Mouse (Mus musculus): Measurements from ENCODE around the gene Fam78a. TPM values are rescaled to one million over a fixed set of nuclear protein-coding genes. Genes with fewer than 3 reads are reported as not detected.

Fam78a gene
- total RNA-seq, 2 experiments from 2014 or later = 1.2 to 2.3 TPM

GRCm38 (mm10) chr2:32105117-32105913 lies 20.7 kb upstream of the Fam78a start:
- no peak for DNase-seq (ENCODE audit: extremely low spot score in 1 of 2, low spot score in 2 of 2)
- intact Hi-C loops (cut with DNase I) = no loop called here

GRCm38 (mm10) chr2:32104122-32104521 lies 19.5 kb upstream of the Fam78a start:
- intact Hi-C loops (cut with DNase I) = no loop called here

GRCm38 (mm10) chr2:32103557-32103956 lies 18.9 kb upstream of the Fam78a start:
- DNase-seq (ENCODE audit: extremely low spot score in 1 of 2, low spot score in 2 of 2) = no peak
- intact Hi-C loops (cut with DNase I) = no loop called here

More at GRCm38 (mm10) chr2:32104122-32104521, 19.5 kb upstream of the Fam78a start:
- DNase-seq (ENCODE audit: extremely low spot score in 1 of 2, low spot score in 2 of 2) = no peak

DNA sequence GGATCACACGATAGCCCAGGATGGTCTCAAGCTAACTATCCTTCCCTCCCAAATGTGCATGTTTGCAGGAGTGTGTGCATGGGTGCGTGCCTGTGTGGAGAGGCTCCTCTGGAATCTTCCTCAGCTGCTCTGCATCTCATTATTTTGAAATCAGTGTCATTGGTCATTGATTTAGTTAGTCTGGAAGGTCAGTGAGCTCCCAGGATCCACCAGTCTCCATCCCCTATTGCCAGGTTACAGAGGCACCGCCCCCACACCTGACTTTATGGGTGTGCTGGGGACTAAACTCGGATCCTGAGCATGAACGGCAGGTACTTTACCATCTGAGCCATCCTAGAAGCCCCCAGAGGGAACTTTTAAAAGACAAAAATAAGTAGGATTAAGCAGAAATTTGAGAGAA lies 18.3 kb upstream of the Fam78a start:
- intact Hi-C loops (cut with DNase I) = no loop called here
- no peak for DNase-seq (ENCODE audit: extremely low spot score in 1 of 2, low spot score in 2 of 2)

- intact Hi-C loops (cut with DNase I) = no loop called here
- peak in 1 of 2 experiments; percentile 45 for DNase-seq (ENCODE audit: extremely low spot score in 1 of 2, low spot score in 2 of 2)
These were observed 11.4 kb upstream of the Fam78a start for GRCm38 (mm10) chr2:32096122-32096420.

DNA sequence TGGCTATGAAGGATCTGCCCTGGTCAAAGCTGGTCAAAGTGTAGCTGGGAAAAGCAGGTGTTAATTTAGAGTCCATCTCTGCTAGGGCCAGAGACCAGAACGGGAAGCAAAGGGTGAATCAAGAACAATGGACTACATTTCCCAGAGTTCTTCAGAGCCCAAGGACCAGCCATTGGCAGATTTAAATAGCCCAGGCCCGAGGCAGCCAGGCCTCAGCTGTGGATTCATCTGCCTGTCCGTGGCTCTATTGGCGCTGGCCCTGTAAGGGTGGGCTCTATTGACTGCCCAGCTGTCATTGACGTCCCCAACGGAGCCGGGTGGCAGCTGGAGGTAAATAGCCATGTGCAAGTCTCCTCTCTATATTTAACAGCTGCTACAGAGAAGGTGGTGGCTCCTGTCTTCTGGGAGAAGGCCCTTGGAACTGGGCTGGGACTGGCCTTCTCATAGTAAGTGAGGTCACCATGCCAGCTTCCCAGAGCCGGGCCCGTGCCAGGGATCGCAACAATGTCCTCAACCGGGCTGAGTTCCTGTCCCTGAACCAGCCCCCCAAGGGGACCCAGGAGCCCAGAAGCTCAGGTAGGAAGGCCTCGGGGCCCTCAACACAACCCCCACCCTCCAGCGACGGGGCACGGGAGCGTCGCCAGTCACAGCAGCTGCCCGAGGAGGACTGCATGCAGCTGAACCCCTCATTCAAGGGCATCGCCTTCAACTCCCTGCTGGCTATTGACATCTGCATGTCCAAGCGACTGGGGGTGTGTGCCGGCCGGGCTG lies 10.9 kb upstream of the Fam78a start, which contains the start of gene Plpp7:
TSS of gene Plpp7 (plus strand) at position 178 of the 771 bp plus-strand sequence.
- peak; percentile 80 to 86 for DNase-seq (ENCODE audit: extremely low spot score in 1 of 2, low spot score in 2 of 2)
- intact Hi-C loops (cut with DNase I) = no loop called here

DNA sequence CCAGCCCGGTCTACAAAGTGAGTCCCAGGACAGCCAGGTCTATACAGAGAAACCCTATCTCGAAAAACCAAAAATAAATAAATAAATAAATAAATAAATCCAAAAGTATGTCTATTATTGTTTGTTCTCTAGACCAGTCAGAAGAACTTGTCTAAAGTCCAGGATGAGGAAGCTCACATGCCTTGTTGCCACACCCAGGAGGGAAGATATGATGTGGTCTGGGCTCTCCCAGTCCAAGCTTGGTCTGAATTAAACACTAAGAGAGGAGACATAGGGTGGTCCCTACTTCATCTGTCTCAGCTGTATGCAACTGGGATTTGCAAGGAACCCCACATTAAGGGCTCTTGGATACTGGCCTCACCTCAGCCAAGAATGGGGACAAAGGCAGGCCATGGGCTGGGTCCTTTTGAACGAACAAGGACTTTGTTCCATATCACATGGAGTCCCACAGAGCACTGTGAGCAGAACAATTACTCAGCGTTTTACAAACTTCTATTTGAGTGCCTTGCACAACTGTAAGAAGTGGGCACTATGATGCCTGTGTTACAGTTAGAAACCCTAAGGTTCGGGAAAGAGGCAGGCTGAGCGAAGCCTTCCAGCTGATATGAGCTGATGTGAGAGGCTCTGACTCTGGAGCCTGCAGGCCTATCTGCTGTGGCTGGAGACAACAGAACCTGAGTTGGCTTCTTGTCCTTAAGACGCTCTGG lies 9.5 kb upstream of the Fam78a start:
- intact Hi-C loops (cut with DNase I) = no loop called here
- DNase-seq (ENCODE audit: extremely low spot score in 1 of 2, low spot score in 2 of 2) = no peak

GRCm38 (mm10) chr2:32091956-32092355 lies 7.3 kb upstream of the Fam78a start:
- intact Hi-C loops (cut with DNase I) = no loop called here
- DNase-seq (ENCODE audit: extremely low spot score in 1 of 2, low spot score in 2 of 2) = no peak

DNA sequence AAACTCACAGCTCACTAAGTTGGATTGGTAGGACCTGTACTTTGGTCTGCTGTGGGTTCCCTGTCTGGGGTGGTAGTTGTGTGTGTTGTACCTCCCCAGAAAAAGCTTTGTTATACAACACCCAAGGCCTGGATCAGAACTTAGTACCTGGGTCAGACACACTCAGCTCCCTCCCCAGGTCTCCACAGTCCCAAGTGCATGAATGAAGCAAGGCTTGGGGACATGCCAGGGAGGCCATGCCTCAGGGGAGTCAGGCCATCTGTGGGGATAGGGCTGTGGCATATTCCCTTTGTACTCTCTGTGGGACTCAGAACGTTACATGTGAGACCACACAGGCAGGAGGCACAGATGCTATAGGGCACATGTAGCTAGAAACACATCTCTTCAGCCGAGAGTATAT lies 5.5 kb upstream of the Fam78a start:
- intact Hi-C loops (cut with DNase I) = no loop called here
- DNase-seq (ENCODE audit: extremely low spot score in 1 of 2, low spot score in 2 of 2) = no peak

DNA sequence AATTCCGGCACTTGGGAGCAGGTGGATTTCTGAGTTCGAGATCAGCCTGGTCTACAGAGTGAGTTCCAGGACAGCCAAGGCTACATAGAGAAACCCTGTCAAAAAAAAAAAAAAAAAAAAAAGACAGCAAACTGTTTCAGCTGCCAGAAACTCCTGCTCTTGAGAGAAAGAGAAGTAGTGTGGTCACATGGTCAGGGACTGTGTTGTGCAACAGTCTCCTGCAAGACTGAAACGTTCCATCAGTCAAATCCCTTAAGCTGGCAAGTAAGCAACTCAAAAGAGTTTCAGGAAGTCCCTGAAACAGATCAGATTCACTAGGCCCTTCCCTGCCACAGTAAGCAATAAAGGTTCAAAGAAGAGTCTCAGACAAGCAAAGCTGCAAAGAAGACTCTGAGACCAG lies 4.9 kb upstream of the Fam78a start:
- intact Hi-C loops (cut with DNase I) = loop anchor here (5.0 kb wide), 1 partner anchor 38 kb away; no protein-coding TSS in a partner anchor
- no peak for DNase-seq (ENCODE audit: extremely low spot score in 1 of 2, low spot score in 2 of 2)

- DNase-seq (ENCODE audit: extremely low spot score in 1 of 2, low spot score in 2 of 2) = peak in 1 of 2 experiments; percentile 60
- intact Hi-C loops (cut with DNase I) = loop anchor here (5.0 kb wide), 1 partner anchor 39 kb away; no protein-coding TSS in a partner anchor
These were observed 3.8 kb upstream of the Fam78a start for GRCm38 (mm10) chr2:32088372-32088981.

DNA sequence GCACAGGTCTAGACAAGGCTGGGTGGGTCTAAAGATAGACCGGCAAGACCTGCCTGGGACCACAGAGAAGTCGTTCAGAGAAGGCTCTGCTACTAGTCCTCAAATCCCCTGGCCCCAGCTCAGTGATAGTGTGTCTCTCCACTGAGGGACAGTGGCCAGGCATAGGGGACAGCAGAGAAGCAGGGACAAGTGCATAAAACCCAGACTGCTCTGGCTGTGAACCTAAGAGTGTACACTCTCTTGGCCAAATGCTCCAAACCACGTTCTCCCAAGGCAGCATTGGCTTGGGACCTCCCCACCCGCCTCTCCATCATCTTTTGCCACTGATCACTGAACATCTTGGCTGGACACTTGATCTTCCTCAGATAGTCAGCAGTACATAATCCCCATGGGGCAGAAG lies 2.9 kb upstream of the Fam78a start:
- DNase-seq (ENCODE audit: extremely low spot score in 1 of 2, low spot score in 2 of 2) = no peak
- intact Hi-C loops (cut with DNase I) = loop anchor here (5.0 kb wide), 1 partner anchor 40 kb away; no protein-coding TSS in a partner anchor

DNA sequence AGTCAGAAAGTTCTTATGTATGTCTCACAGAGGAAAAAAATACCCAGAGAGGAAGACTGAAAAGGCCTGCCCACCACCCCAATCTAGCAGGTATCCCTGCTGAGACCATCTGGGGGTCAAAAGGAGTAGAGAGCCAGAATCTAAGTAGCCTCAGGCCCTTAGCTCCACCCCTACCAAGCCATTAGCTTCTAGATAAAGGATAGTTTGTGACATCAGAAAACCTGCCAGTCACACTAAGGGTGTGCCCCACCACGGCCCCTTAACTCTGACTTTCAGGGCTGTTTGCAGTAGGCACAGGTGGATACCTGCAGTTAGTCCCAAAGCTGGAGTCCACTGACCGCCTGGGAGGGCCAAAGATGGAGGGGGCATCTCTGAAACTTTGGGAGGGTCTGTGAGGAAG lies 574 bp upstream of the Fam78a start:
- intact Hi-C loops (cut with DNase I) = loop anchor here (5.0 kb wide), 1 partner anchor 42 kb away; no protein-coding TSS in a partner anchor
- DNase-seq (ENCODE audit: extremely low spot score in 1 of 2, low spot score in 2 of 2) = no peak

- intact Hi-C loops (cut with DNase I) = loop anchor here (5.0 kb wide), 1 partner anchor 42 kb away; no protein-coding TSS in a partner anchor
- DNase-seq (ENCODE audit: extremely low spot score in 1 of 2, low spot score in 2 of 2) = no peak
These were observed 179 bp upstream of the Fam78a start for GRCm38 (mm10) chr2:32084872-32085199.

- intact Hi-C loops (cut with DNase I) = no loop called here
- DNase-seq (ENCODE audit: extremely low spot score in 1 of 2, low spot score in 2 of 2) = peak in 1 of 2 experiments; percentile 65
These were observed 1.3 kb downstream of the Fam78a start for GRCm38 (mm10) chr2:32083159-32084011.

- no peak for DNase-seq (ENCODE audit: extremely low spot score in 1 of 2, low spot score in 2 of 2)
- intact Hi-C loops (cut with DNase I) = no loop called here
These were observed 2.4 kb downstream of the Fam78a start for GRCm38 (mm10) chr2:32082229-32082628.

DNA sequence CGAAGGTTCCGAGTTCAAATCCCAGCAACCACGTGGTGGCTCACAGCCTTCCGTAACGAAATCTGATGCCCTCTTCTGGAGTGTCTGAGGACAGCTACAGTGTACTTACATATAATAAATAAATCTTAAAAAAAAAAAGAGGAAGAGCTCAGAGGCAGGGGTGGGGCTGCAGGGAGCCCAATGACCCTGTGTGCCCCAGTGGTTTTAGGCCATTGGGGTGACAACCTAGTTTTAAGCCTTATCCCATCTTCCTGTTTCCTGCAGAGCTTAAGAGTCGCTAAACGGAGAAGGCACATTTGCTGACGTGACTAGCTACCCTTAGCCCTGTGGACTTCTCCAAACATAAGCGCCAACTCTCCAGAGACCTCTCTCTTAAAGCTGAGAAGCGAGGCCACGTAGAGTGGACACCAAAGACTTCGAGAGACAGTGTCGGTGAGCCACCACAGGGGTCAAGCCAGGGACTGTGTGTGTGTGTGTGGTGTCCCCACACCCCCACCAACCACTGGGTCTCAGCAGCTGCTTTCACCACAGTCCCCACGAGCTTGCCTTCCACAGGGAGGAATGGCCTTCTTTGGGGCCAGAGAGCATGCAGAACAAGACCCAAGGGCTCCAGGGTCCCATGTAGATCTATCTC lies 3.2 kb downstream of the Fam78a start:
- intact Hi-C loops (cut with DNase I) = no loop called here
- DNase-seq (ENCODE audit: extremely low spot score in 1 of 2, low spot score in 2 of 2) = no peak

DNA sequence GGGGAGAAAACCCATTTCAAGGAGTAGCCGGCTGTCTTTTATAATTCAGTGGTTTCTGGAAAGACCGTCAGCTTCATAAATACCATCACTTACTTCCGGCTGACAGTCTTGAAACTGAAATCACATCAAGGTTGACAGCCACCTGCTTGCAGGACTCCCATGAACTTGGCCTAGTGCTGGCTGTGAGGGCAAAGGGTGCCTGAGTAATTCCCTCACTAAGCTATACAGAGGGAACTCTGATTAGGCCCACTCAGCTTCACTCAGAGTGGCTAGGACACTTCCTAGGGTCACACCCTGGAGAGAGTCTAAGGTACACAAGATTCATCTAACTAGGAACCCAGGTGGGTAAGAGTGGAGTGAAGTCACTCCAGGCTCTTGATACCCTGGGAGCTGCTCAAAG lies 4.0 kb downstream of the Fam78a start:
- intact Hi-C loops (cut with DNase I) = no loop called here

More for the DNA sequence above, 4.0 kb downstream of the Fam78a start:
- no peak for DNase-seq (ENCODE audit: extremely low spot score in 1 of 2, low spot score in 2 of 2)
